Mouse (Mus musculus) lung, postnatal 10 days (tissue): Measurements from ENCODE around the gene Spindoc.
A peak's percentile ranks its signal among the peaks of the same experiment; 100 is the strongest.

Source experiments
- DNase-seq: peaks from one replicate; pipeline ENCODE4 v3.0.0; 2021

The Spindoc gene

GRCm38 (mm10) chr19:7382903-7383865 is at the start of gene Spindoc:
Spindoc (minus strand) TSS chr19:7382994.
- peak; percentile 99 for DNase-seq

- DNase-seq, result no peak
Observed at GRCm38 (mm10) chr19:7425398-7425775, 42.6 kb upstream of the Spindoc start.

- no peak for DNase-seq
Observed at GRCm38 (mm10) chr19:7424590-7425397, 42.0 kb upstream of the Spindoc start.

- no peak for DNase-seq
Observed at GRCm38 (mm10) chr19:7424131-7424530, 41.3 kb upstream of the Spindoc start.

- no peak for DNase-seq
Observed at GRCm38 (mm10) chr19:7423656-7424030, 40.8 kb upstream of the Spindoc start.

GRCm38 (mm10) chr19:7423028-7423655 is 40.3 kb upstream of the Spindoc start:
- peak; percentile 94 for DNase-seq

GRCm38 (mm10) chr19:7422656-7423027 is 39.8 kb upstream of the Spindoc start:
- no peak for DNase-seq

GRCm38 (mm10) chr19:7421602-7422591 is 39.1 kb upstream of the Spindoc start:
- peak; percentile 75 for DNase-seq

- DNase-seq, result no peak
Observed at GRCm38 (mm10) chr19:7420841-7421601, 38.2 kb upstream of the Spindoc start.

- DNase-seq, result no peak
Observed at GRCm38 (mm10) chr19:7420108-7420507, 37.3 kb upstream of the Spindoc start.

- peak; percentile 44 for DNase-seq
Observed at GRCm38 (mm10) chr19:7419134-7419533, 36.3 kb upstream of the Spindoc start.

- peak; percentile 90 for DNase-seq
Observed at GRCm38 (mm10) chr19:7417911-7418849, 35.4 kb upstream of the Spindoc start.

GRCm38 (mm10) chr19:7416834-7417735 is 34.3 kb upstream of the Spindoc start, which contains the start of gene 2700081O15Rik:
2700081O15Rik (plus strand) TSS chr19:7417625.
- DNase-seq, result peak; percentile 84

GRCm38 (mm10) chr19:7415916-7416833 is 33.4 kb upstream of the Spindoc start:
- no peak for DNase-seq

GRCm38 (mm10) chr19:7412361-7412760 is 29.6 kb upstream of the Spindoc start:
- no peak for DNase-seq

GRCm38 (mm10) chr19:7404623-7405229 is 21.9 kb upstream of the Spindoc start:
- no peak for DNase-seq

GRCm38 (mm10) chr19:7400635-7401034 is 17.8 kb upstream of the Spindoc start:
- DNase-seq, result peak; percentile 63
